Mouse (Mus musculus) WW6 (cell line): Measurements from ENCODE around the gene Stambpl1.
"Not testable (repeated sequence)": the region's sequence is repeated elsewhere in the genome, so short reads cannot be mapped to it uniquely, and the experiment has no call there.

Experiments used
- DNase-seq: peaks from one replicate; pipeline ENCODE4 v3.0.0-alpha.2; 2013; ENCODE audit warnings: low read depth, low spot score

Stambpl1 gene

DNA sequence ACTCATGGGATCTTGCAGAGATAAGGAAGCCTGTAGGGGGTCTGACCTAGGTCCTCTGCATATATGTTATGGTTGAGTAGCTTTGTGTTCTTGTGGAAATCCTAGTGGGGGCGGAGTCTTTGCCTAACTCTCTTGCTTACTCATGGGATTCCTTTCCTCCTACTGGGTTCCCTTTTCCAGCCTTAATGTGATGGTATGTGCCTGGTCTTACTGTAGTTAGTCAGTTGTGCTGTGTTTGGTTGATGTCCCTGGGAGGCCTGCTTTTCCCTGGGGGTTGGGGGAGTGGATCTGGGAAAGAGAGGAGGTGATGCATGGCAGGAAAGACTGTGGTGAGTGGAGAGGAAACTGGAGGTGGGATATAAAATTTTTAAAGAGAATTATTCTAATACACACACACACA, 6.0 kb downstream of the Stambpl1 start:
- no peak for DNase-seq

DNA sequence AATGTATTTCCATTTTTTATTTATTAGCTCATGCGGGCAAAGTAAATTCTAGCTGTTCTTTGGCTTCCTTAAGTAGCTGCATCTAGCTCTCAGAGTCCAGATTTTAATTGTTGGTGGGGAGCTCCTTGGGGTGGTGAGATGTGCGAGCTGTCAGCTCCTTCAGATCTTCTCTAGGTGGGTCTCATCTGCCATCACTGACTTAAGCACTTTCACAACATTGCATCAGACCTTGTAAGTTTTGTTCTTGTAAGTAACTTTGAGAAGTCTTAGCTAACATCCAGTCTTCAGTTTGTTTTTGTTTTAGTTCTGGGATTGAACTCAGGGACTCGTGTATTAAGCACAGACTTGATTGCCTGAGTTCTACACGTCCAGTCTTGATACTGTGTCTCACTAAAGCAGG, 6.9 kb downstream of the Stambpl1 start:
- DNase-seq = no peak

DNA sequence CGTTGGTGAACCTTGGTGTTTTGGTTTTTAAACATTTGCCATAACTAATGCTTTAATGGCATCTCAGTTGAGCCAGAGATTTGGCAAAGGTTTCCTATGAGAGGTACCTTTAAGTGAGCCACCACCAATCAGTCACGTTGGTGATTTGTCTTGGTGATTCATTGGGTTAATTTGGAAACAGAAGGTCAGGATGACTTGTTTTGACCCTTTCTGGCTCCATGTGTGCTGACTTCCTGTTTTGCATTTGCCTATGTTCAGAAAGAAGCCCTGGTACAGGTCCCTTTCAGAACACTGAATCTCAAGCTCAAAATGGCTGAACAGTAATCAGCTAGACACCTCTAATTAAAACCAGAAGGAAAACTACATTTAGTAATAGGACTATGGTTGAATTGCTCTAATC, 7.5 kb downstream of the Stambpl1 start:
- DNase-seq = no peak

DNA sequence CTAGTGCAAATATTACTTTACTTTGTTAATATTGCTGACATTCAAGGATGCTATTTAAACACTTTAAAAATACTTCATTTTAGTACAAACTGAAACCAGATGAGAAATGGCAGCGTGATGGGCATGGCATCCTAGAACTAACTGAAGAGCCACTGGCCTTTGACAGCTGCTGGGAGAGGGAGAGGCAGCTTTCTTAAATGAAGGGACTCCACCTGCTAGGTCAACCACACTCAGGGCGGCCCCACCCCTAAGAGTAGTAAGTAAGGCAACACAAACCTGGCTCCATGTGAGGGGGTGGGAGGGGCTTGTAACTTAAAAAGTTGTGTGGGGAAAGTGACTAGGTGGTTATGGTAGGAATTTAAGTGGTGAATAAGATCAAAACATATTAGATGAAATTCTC, 10.6 kb downstream of the Stambpl1 start:
- DNase-seq = no peak

DNA sequence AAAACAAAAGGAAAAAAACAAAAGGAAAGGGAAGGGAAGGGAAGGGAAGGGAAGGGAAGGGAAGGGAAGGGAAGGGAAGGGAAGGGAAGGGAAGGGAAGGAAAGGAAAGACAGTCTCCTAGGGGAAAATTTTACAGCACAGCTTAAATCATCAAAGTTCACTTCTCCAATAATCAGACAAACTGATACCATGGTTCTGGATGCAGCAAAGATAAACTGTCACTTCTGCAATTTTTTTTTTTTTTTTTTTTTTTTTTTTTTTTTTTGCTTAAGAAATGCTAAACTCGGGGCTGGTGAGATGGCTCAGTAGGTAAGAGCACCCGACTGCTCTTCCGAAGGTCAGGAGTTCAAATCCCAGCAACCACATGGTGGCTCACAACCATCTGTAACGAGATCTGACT, 14.1 kb downstream of the Stambpl1 start:
- not testable (repeated sequence) for DNase-seq

DNA sequence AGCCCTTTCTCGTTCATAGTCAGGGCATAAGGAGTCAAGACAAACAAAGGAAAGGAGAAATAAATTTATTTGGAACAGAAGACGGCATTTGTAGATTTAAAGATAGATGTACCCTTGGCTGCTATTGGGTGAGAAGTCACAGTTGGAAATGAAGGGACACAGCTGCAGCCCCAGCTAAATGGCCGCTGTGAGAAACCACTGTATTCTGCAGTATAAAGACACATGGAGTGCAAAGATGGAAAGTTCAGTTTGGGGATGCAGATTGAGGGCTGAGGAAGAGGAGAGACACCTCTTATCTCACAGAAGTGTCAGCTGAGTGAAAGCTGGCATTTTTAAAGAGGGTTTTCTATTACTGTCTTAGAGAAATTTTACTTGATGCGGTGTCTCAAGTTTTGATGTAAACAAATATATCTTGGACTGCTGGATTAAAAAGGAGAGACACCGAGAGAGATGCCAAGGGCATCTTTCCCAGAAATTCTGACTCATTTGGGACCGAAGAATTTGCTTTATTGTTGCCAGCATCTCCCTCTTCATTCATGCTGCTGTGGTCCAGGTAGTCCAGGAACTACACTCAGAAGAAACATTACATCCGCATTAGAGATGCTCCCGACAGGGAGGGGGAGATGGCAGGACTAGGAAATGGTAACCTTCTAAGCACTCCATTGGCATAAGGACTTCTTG, 14.9 kb downstream of the Stambpl1 start:
- no peak for DNase-seq

DNA sequence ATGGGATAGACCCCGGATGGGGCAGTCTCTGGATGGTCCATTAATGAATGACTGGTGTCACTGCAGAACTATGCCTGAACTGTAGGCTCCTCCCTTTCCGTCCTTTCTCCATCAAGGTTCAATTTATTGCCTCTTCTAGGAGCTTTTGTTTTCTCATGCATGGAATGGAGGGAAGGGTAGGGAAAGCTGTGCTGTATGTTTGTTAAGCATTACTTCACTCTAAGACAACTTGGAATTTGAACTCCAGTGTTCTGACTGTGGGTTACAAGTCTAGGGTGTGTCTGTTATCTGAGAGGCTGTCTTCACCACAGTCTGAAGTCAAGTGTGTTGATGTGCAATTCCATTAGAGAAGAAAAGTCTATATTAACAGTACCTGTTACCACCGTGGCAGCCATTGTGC, 17.0 kb downstream of the Stambpl1 start:
- DNase-seq = no peak

DNA sequence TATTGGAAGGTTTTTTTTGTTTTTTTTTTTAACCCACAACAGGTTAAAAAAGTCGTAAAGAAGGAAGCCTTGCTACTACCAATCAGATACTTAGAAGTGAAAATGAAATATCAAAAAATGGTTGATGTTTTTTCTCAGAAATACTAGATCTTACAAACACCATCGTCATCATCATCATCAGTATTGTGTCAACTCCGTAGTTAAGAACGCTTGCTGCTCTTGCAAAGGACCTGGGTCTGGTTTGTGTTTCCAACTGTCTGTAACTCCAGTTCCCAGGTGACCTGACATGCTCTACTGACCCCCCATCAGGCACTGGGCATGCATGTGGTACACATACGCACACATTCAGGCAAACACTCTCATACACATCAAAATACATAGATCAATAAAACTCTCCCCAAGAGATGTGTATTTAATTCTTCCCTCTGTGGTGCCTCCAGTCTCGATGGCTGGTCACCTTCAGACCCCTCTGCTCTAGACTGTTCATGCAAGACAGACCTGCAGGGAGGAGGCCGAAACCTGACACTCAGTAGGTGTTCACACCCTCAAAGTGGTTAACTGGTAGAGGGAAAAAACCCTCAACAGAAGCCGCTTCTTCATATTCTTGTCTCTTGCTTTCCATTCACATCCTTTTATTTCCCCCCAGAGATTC, 18.0 kb downstream of the Stambpl1 start:
- DNase-seq = no peak

DNA sequence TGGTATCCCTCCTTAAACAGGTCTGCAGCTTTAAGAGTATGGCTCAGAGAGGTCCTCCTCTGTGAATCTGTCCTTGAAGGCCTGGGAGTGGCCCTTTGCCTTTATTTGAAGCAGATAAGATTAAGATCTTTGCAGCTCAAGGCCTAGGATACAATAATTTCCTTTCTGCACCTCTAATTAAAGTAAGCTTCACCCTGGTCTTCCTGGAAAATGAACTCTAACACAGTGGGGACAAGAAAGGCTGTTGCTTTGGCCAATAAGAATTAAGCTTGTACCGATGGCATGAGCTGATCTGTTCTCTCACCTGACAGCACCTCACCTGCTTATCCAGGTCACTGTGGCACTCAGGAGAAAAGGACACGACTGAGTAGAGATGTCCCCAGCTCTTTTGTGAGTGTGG, 18.8 kb downstream of the Stambpl1 start:
- DNase-seq = no peak

DNA sequence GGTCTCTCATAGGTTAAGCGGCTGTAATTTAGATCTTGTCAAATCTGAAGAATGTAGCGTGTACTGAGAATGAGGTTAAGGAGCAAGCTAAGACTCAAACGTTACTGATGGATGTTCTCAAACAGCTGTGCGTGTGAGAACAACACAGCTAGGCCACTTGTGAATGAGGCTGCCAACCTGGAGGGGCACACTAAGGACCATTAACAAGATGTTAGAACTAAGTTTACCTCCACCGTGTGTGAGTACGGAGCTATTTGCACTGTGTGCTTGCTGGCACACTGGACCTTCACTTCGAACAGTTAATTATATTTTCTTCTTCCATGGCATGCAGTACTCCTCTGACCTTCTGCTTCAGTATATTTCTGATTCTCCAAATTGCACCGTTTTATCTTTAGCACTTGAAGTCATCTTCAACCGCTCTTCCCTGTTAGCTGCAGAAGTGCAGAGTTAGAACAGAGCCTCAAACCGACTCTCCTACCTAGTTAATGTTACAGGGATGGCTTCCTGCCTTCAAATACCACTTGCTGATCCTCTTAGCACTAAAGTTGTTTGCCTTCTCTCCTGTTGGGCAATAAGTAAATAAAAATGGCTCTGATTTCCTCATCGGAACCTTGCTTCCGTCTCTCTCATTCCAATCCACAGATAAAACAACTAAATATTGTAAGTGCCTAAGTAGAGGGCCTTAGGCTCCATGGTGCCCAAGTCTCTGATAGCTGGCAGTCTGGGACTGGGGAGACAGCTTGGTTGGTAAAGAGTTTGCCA, 20.6 kb downstream of the Stambpl1 start:
- no peak for DNase-seq

DNA sequence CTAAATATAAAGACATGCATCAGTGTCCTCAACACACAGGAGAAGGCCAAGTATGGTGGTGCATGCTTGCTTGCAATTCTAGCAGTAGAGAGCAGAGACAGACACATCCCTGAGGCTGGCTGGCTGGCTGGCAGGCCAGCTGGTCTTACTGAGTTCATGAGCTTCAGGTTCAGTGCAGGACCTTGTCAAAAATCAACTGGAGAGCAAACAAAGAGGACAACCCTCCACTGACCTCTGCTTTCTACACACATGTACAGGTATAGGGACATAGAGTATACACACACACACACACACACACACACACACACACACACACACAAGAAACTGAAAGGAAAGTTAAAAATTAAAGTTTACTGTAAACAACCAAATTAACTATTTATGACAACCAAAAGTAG, 21.2 kb downstream of the Stambpl1 start:
- no peak for DNase-seq

DNA sequence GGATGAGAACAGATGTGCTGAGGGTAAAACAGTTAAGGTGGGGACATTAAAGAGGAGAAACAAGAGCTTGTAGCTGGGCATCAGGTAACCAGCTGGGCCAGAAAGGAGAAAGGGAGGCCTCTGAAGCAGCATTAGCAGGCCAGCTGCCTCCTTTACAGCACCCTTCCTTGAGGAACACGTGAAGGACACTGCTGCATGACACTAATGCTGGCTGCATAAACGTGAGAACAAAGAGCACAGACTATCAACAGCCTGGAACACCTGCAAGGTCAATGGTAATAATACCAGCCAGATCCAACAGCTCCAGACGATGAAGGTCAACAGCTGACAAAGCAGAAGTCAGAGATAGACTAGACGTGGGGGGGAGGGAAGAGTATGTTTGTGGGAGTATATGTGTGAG, 22.1 kb downstream of the Stambpl1 start:
- no peak for DNase-seq

DNA sequence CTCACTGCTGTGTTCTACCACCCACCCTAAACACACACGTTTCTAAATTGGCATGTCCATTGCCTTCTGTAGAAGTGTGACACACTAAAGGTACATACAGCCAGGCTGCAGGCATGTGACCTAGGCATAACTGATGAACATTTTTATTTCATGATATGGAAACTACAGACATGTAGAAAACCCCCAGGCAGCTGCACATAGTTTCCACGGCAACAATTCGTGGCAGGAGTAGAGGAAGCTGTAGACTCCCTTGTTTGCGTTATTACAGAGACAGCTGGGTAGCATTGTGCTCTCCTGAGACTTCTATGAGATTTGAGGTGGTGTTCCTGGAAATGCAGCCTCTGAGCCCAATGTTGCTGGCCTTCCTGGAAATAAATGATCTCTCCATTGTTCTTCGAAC, 24.9 kb downstream of the Stambpl1 start:
- DNase-seq = no peak

DNA sequence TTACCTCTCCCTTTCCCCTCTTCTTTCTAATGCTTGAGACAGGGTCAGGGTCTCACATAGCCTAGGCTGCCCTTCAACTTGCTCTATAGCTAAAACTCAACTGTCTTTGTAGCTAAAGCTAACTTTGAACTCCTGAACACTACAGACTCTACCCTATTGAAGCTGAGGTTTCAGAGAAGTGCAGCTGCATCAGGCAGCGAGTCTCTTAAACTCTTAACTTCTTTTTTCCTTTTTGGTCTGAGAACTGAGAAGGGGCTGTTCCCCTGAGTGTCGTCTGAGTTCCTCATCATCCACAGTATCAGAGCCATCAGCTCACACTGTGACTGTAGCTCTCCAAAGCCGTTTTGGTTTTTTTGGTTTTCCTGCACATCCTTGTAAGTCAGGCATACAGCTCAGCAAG, 25.7 kb downstream of the Stambpl1 start:
- no peak for DNase-seq

DNA sequence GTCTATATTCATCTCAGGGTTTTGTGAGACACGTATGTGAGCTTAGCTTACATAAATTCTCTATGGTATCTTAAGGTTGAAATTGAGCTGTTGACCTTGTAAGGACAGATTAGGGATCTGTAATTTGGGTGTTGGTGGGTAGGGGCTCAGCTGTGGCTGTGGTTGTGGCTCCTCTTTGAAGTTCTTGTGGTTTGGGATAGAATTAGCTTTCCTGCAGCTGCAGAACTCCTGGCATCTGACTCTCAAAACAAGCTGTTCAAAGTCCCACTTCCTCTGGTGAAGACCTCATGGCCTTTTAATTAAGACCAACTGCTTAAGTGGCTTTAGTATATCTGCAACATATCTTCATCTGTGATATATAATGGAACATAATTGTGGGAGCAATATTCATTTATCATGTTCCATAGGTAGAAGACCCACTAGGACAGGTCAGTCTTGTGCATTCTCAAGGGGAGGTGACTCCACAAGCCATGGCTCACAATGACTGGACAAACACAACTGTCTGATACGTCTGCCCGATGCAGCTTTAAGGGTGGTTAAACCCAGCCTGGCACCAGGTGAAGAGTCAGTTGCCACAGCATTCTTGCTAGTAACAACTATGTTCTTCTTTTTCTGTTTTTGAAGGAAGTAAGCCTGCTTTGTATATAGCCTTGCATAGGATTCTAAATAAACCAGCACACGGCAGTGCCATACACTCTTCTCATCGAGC, 27.4 kb downstream of the Stambpl1 start:
- no peak for DNase-seq

DNA sequence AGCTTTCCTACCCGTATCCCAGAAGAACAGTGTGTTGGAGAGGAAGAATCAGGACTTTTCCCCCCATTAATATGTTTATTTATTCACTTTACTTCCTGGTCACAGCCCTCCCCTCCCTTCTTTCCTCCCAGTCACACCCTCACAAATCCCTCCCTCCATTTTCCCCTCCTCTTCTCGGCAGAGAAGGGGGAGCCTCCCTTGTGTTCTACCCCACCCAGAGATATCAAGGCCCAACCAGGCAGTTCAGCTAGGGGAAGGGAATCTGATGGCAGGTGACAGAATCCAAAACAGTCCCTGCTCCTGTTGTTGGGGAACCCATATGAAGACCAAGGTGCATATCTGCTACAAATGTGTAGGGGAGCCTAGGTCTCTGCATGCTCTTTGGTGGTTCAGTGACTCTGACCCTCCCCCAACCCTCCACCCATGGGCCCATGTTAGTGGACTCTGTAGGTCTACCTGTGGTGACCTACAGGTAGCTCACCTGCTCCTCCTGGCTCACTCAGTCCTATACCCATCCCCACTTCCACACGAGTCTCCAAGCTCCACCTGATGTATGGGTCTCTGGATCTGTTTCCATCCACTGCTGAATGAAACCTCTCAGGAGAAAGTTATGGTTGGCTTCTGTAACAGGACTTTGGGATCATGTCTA, 28.8 kb downstream of the Stambpl1 start:
- DNase-seq = no peak

DNA sequence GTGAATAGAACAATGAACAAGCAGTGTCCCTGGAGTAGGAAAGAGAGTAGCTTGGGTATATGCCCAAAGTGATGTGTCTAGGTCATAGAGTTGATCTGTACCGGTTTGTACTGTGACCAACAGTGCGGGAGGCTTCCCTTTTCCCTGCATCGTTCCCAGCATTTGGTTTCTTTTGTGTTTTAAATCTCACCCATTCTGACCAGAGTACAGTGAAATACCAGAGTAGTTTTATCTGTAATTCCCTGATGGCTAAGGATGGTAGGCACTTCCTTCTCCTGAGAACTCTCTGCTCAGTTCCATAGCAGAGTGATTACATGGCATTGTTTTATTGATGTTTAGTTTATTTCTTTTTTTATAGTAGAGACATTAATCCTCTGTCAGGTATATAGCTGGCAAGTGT, 30.8 kb downstream of the Stambpl1 start:
- DNase-seq = no peak

DNA sequence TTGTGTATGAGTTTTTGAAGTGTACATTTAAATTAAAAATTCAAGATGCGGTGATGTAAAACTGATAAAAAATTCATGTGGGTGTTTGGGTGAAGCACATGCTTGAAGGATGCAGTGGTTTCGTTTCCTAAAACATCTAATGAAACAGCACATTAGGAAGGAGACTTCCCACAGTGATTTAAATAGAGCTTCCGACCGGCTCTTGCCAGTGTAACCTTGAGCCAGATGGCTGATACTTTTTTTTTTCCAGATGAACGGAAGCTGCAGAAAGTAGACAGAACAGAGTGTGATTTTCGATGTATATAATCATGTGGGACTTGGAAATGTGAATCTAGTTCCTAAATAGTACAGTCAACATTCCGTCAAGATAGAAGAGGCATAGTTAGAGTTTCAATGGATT, 39.6 kb downstream of the Stambpl1 start:
- DNase-seq = no peak

DNA sequence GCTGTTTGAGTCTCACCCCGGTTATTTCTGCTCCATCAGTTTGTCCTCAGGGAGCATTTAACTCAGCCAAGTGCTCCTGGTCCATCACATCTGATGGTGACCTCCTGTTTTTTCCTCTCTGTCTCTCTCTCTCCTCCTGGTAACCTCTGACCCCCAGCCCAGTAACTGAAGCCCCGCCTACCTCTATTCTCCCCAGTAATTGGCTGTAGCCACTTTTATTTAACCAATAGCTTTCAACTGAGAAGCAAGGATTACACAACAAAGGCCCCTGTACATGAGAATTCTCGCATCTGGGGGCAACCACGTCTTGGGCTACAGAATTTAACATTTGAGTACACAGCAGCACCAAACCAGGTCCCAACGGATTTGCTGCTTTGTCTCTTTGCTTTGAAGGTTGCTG, 40.3 kb downstream of the Stambpl1 start:
- no peak for DNase-seq

DNA sequence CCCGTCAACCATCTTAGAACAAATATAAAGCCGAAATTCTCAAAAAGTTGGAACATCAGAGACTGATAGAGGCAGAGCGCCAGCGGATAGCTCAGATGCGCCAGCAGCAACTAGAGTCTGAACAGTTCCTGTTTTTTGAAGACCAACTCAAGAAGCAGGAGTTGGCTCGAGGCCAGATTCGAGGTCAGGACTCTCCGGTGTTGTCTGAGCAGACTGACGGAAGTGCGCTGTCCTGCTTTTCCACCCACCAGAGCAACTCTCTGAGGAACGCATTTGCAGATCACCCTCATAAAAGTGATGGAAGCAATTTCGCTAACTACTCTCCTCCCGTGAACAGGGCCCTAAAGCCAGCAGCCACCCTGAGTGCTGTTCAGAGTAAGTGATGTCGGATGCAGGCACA, 41.9 kb downstream of the Stambpl1 start:
- no peak for DNase-seq

DNA sequence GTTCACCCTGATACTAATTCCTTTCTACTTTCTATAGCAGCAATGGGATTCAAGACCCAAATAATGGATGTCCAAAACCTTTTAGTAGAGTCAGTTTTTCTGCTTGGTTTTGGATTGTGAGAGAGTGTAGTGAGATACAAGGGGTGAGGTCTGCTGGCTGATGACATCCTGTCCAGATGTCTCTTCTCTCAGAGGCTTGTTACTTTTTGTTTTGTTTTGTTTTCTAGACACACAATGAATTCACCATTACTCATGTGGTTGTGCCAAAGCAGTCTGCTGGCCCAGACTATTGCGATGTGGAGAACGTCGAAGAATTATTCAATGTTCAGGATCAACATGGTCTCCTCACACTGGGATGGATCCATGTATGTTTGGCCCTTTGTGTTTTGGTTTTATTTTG, 44.0 kb downstream of the Stambpl1 start:
- no peak for DNase-seq

DNA sequence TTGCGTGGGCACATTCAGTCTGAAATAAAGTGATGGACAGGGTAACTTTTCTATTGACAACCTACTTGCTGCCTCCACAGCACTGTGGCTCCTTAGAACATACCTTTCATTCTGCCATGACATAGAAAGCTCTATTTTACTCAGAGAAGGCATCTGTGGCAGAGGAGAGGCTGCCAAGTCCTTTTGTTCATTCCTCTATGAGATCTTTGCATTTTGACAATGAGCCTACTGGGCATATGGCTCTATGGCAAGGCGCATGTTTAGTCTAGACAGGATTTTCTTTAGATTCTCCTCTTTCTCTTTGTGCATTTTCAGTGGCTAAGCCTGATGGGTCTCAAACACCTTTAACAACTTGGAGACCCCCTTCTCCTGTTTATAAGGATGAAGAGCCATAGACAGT, 45.7 kb downstream of the Stambpl1 start:
- no peak for DNase-seq
